18 mouse cellular contexts compared by ENCODE assay signal in the genomic region with DNA sequence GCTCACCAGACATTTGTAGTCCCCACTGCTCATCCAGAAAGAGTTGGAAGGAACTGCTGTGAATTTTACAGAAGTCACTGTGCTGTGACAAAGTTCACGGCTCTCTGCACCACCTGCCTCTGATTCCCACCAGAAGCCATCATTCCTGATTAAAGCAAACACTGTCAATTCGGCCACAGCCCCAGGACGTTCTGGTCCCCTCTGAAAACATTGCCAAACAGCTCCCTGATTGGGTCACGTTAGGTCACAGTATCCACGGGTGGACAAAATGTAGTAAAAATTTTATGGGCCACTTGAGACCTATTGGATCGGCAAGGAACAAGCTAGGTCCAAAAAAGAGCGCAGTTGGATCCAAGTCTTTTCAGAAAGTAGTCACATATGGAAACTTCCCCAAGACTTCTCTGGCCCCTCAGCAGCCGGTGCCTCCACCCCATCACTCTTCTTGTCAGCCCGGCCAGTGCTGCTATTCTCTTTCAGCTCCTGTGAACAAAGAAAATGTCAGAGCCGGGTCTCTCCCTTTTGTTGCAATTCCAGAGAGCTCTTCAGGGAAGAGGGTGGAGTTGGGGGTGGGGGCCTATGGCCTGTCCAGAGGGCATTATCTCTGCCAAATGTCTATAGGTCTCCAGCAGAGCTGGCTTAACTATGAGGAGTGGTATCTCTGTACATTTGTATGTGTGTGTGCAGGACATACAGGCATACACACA. TPM values are rescaled to one million over a fixed set of nuclear protein-coding genes. Genes with fewer than 3 reads are reported as not detected.
DNase-seq lines count a peak whose midpoint lies in the region; ATAC-seq and TF ChIP-seq lines count a peak whose summit lies in the region.
"Had no signal": no experiment of that assay in that cellular context is flagged by ENCODE, and none has a peak within 500 bp of the region (broad histone marks: within the 10 kb centered on the region; RNA-seq: fewer than 3 reads in every experiment).

No protein-coding gene starts in this region.

- no peak overlapping the region for H3K9ac ChIP-seq in forebrain, embryonic 11.5 days (ENCODE audit: low read length)
- H3K9ac ChIP-seq in forebrain, embryonic 14.5 days (ENCODE audit: low read length) = no peak overlapping the region
- no peak overlapping the region for H3K9ac ChIP-seq in hindbrain, embryonic 16.5 days (ENCODE audit: low read depth, low read length)
- H3K9ac ChIP-seq: limb, embryonic 13.5 days had no signal

- ATAC-seq in forebrain, embryonic 11.5 days (replicated peaks; ENCODE audit: low FRiP score) = no peak; the same call in 1 of the 2 replicates
- no peak for ATAC-seq in forebrain, embryonic 14.5 days
- ATAC-seq in hindbrain, embryonic 16.5 days = peak; percentile 82

- peak overlapping the region; percentile 5; the same call in 1 of the 2 replicates for H3K27ac ChIP-seq in forebrain, embryonic 11.5 days (ENCODE audit: low read depth, low read length)
- H3K27ac ChIP-seq in forebrain, embryonic 14.5 days (ENCODE audit: low read depth, low read length) = no peak overlapping the region
- H3K27ac ChIP-seq in hindbrain, embryonic 16.5 days (ENCODE audit: low read depth, low read length) = no peak overlapping the region
- H3K27ac ChIP-seq: left cerebral cortex, adult 2 months; limb, embryonic 13.5 days had no signal

- no peak for TF ChIP-seq CTCF in E14TG2a.4 (conservative IDR thresholded peaks at IDR 0.05; ENCODE audit: low read length)

- H3K4me3 ChIP-seq in forebrain, embryonic 11.5 days (ENCODE audit: low read depth, low read length) = no peak overlapping the region
- H3K4me3 ChIP-seq in forebrain, embryonic 14.5 days (ENCODE audit: low read depth, low read length) = no peak overlapping the region
- H3K4me3 ChIP-seq in E14TG2a.4 (replicated peaks; ENCODE audit: low read length) = peak overlapping the region; percentile 57
- no peak overlapping the region for H3K4me3 ChIP-seq in hindbrain, embryonic 16.5 days (ENCODE audit: low read length)
- H3K4me3 ChIP-seq: left cerebral cortex, adult 2 months; limb, embryonic 13.5 days had no signal

- no peak for DNase-seq in forebrain, embryonic 11.5 days (ENCODE audit: low spot score)
- no peak for DNase-seq in forebrain, embryonic 14.5 days (ENCODE audit: low spot score)
- DNase-seq in embryo, embryonic 10.5 days (ENCODE audit: low spot score) = peak; percentile 85
- DNase-seq in MN1 (ENCODE audit: low spot score) = no peak
- no peak for DNase-seq in right cerebral cortex, postnatal 4 days
- no peak for DNase-seq in urinary bladder, postnatal 25 days (ENCODE audit: low spot score)
- DNase-seq: adrenal gland, postnatal 14 days; cerebellum, adult 9-10 months; heart, adult 11 months; kidney, adult 9 months; lung, adult 18-20 months; lung, postnatal 36 days; thymus, adult 18-20 months had no signal

- H3K27me3 ChIP-seq in forebrain, embryonic 11.5 days (ENCODE audit: control insufficient read depth, insufficient read depth, low read length) = no peaks in the 10 kb centered on the region; the same call in none of the 2 replicates
- H3K27me3 ChIP-seq in forebrain, embryonic 14.5 days (replicated peaks; ENCODE audit: control insufficient read depth, insufficient read depth, low read length) = 0 out of 2 replicates have a peak, but pooled peaks cover 6% of the 10 kb centered on the region
- peaks cover 5% of the 10 kb centered on the region; the same call in 1 of the 2 replicates for H3K27me3 ChIP-seq in E14TG2a.4 (ENCODE audit: insufficient read depth, low read length)
- peaks cover 5% of the 10 kb centered on the region; the same call in 1 of the 2 replicates for H3K27me3 ChIP-seq in hindbrain, embryonic 16.5 days (replicated peaks; ENCODE audit: control insufficient read depth, insufficient read depth, low read length)

- peaks cover 6% of the 10 kb centered on the region; the same call in 1 of the 2 replicates for H3K4me1 ChIP-seq in forebrain, embryonic 11.5 days (replicated peaks; ENCODE audit: control insufficient read depth, insufficient read depth, low read length)
- H3K4me1 ChIP-seq in forebrain, embryonic 14.5 days (ENCODE audit: control insufficient read depth, insufficient read depth, low read length) = peaks cover 5% of the 10 kb centered on the region; the same call in 1 of the 2 replicates
- peaks cover 45% of the 10 kb centered on the region for H3K4me1 ChIP-seq in E14TG2a.4 (replicated peaks; ENCODE audit: low read depth, low read length)
- H3K4me1 ChIP-seq in hindbrain, embryonic 16.5 days (ENCODE audit: control insufficient read depth, insufficient read depth, low read depth, low read length) = no peaks in the 10 kb centered on the region; the same call in 1 of the 2 replicates

- H3K4me2 ChIP-seq in forebrain, embryonic 11.5 days (ENCODE audit: low read depth, low read length, severe bottlenecking) = peak overlapping the region; percentile 8; the same call in 1 of the 2 replicates
- no peak overlapping the region for H3K4me2 ChIP-seq in forebrain, embryonic 14.5 days (ENCODE audit: low read length)
- no peak overlapping the region for H3K4me2 ChIP-seq in hindbrain, embryonic 16.5 days (ENCODE audit: low read length)
- H3K4me2 ChIP-seq: limb, embryonic 13.5 days had no signal

- 12% methylated on average over 10 of the region's 10 CpGs for WGBS in forebrain, embryonic 11.5 days
- WGBS in forebrain, embryonic 14.5 days = 10% methylated on average over 10 of the region's 10 CpGs
- 8% methylated on average over 10 of the region's 10 CpGs for WGBS in hindbrain, embryonic 16.5 days

- H3K36me3 ChIP-seq in forebrain, embryonic 11.5 days (ENCODE audit: control insufficient read depth, insufficient read depth, low read length) = no peaks in the 10 kb centered on the region
- no peaks in the 10 kb centered on the region for H3K36me3 ChIP-seq in forebrain, embryonic 14.5 days (ENCODE audit: control insufficient read depth, insufficient read depth, low read length)
- no peaks in the 10 kb centered on the region for H3K36me3 ChIP-seq in E14TG2a.4 (ENCODE audit: insufficient read depth, low read length)
- H3K36me3 ChIP-seq in hindbrain, embryonic 16.5 days (ENCODE audit: control insufficient read depth, insufficient read depth, low read length) = no peaks in the 10 kb centered on the region
- H3K36me3 ChIP-seq: limb, embryonic 13.5 days had no signal

- no peaks in the 10 kb centered on the region for H3K9me3 ChIP-seq in forebrain, embryonic 11.5 days (ENCODE audit: control insufficient read depth, low read length)
- H3K9me3 ChIP-seq in forebrain, embryonic 14.5 days (replicated peaks; ENCODE audit: control insufficient read depth, low read length) = no peaks in the 10 kb centered on the region
- no peaks in the 10 kb centered on the region for H3K9me3 ChIP-seq in E14TG2a.4 (ENCODE audit: low read length)
- no peaks in the 10 kb centered on the region for H3K9me3 ChIP-seq in hindbrain, embryonic 16.5 days (ENCODE audit: control insufficient read depth, low read length)
- H3K9me3 ChIP-seq: limb, embryonic 13.5 days had no signal

RNA-seq across cellular contexts. Expression of gene Ifnar2, which starts 38.2 kb away (rescaled TPM):
- polyA plus RNA-seq in forebrain, embryonic 11.5 days (2014; fragmentation: Nextera tagmentation; extraction: Ambion mirVana) = 29.6 and 32.3 TPM in 2 replicates
- polyA plus RNA-seq in forebrain, embryonic 14.5 days (2014; fragmentation: Nextera tagmentation; extraction: Ambion mirVana) = 44.6 and 46.9 TPM in 2 replicates
- polyA plus RNA-seq in hindbrain, embryonic 16.5 days (2015; fragmentation: Nextera tagmentation; extraction: Ambion mirVana) = 40.6 and 41.7 TPM in 2 replicates

RNA-seq across cellular contexts. Expression of gene Gm21970, which starts 57.2 kb away (rescaled TPM):
- polyA plus RNA-seq in forebrain, embryonic 11.5 days (2014; fragmentation: Nextera tagmentation; extraction: Ambion mirVana) = 1.0 TPM in 1 of 2 replicates, not detected in the other
- polyA plus RNA-seq in forebrain, embryonic 14.5 days (2014; fragmentation: Nextera tagmentation; extraction: Ambion mirVana) = not detected in 2 replicates
- not detected in 2 replicates for polyA plus RNA-seq in hindbrain, embryonic 16.5 days (2015; fragmentation: Nextera tagmentation; extraction: Ambion mirVana)
- polyA plus RNA-seq: heart, embryonic 14.5 days; limb, embryonic 13.5 days had no signal
